Mouse (Mus musculus) E14TG2a.4 (cell line): ENCODE measurements at regions not wholly inside any gene's neighbourhood (a gene's known extent, or its start where the extent isn't known, plus 50 kb on each side); places are given as distances from the start of the nearest gene placed in this dataset.

Experiments used
- H3K27me3 ChIP-seq: 2 replicates; pipeline ENCODE4 v1.6.1; 2014; ENCODE audit warnings: low read length, control low read depth; ENCODE audit not compliant: insufficient read depth
- H3K36me3 ChIP-seq: 2 replicates; pipeline ENCODE4 v1.6.1; 2014; ENCODE audit warnings: low read length, control low read depth; ENCODE audit not compliant: insufficient read depth
- H3K4me1 ChIP-seq: replicated peaks from 2 replicates; pipeline ENCODE4 v1.6.1; 2014; ENCODE audit warnings: low read depth, low read length, control low read depth
- H3K4me3 ChIP-seq: replicated peaks from 2 replicates; pipeline ENCODE4 v1.5.1; 2014; ENCODE audit warnings: mild to moderate bottlenecking, low read length
- H3K9me3 ChIP-seq: 2 replicates; pipeline ENCODE4 v1.6.1; 2014; ENCODE audit warnings: low read length, control low read depth
- CTCF ChIP-seq: conservative IDR thresholded peaks from 2 replicates; pipeline ENCODE4 v1.5.1; 2014; ENCODE audit warnings: low read length
- NANOG ChIP-seq: IDR thresholded peaks from 2 replicates; pipeline ENCODE4 v1.6.1; 2014; ENCODE audit warnings: borderline replicate concordance, low read length, mixed read lengths
- POU5F1 ChIP-seq: IDR thresholded peaks from 2 replicates; pipeline ENCODE4 v1.6.1; 2014; ENCODE audit warnings: low read length, borderline replicate concordance

GRCm38 (mm10) chr4:94073178-94073870, 483.0 kb upstream of the Gm10306 start:
- Histone ChIP-seq H3K4me1 (no peaks in the 10 kb centered on the region), H3K36me3 (no peaks in the 10 kb centered on the region), H3K4me3 (no peak overlapping the region), H3K27me3 (no peaks in the 10 kb centered on the region), H3K9me3 (no peaks in the 10 kb centered on the region)
- TF ChIP-seq CTCF (no peak), POU5F1 (no peak), NANOG (no peak)

- TF ChIP-seq POU5F1 (no peak), CTCF (no peak), NANOG (no peak)
- no peak overlapping the region for H3K4me3 ChIP-seq
- no peaks in the 10 kb centered on the region for H3K36me3 ChIP-seq
Observed at GRCm38 (mm10) chr4:94082839-94083238, 473.5 kb upstream of the Gm10306 start.

GRCm38 (mm10) chr4:94094379-94094778, 462.0 kb upstream of the Gm10306 start:
- Histone ChIP-seq H3K36me3 (no peaks in the 10 kb centered on the region), H3K9me3 (no peaks in the 10 kb centered on the region), H3K27me3 (no peaks in the 10 kb centered on the region), H3K4me1 (no peaks in the 10 kb centered on the region), H3K4me3 (no peak overlapping the region)
- no peak for TF ChIP-seq POU5F1
- TF ChIP-seq NANOG = no peak
- no peak for TF ChIP-seq CTCF

More at GRCm38 (mm10) chr4:94082839-94083238, 473.5 kb upstream of the Gm10306 start:
- Histone ChIP-seq H3K27me3 (no peaks in the 10 kb centered on the region), H3K4me1 (no peaks in the 10 kb centered on the region), H3K9me3 (no peaks in the 10 kb centered on the region)

- no peaks in the 10 kb centered on the region for H3K27me3 ChIP-seq
- no peaks in the 10 kb centered on the region for H3K4me1 ChIP-seq
- no peaks in the 10 kb centered on the region for H3K36me3 ChIP-seq
- H3K9me3 ChIP-seq = no peaks in the 10 kb centered on the region
- H3K4me3 ChIP-seq = no peak overlapping the region
- no peak for TF ChIP-seq CTCF
- no peak for TF ChIP-seq POU5F1
- TF ChIP-seq NANOG = no peak
Observed at GRCm38 (mm10) chr4:94106941-94107340, 449.4 kb upstream of the Gm10306 start.

GRCm38 (mm10) chr4:94116881-94117280, 439.5 kb upstream of the Gm10306 start:
- Histone ChIP-seq H3K4me1 (no peaks in the 10 kb centered on the region), H3K27me3 (no peaks in the 10 kb centered on the region), H3K9me3 (no peaks in the 10 kb centered on the region), H3K36me3 (no peaks in the 10 kb centered on the region), H3K4me3 (no peak overlapping the region)
- no peak for TF ChIP-seq POU5F1
- TF ChIP-seq NANOG = no peak
- no peak for TF ChIP-seq CTCF

- peak overlapping the region; percentile 60 for H3K4me3 ChIP-seq
- H3K27me3 ChIP-seq = no peaks in the 10 kb centered on the region
- TF ChIP-seq NANOG (no peak), CTCF (peak; percentile 48)
- H3K4me1 ChIP-seq = 0 out of 2 replicates have a peak, but pooled peaks cover 3% of the 10 kb centered on the region
- H3K9me3 ChIP-seq = no peaks in the 10 kb centered on the region
- H3K36me3 ChIP-seq = no peaks in the 10 kb centered on the region
Observed at GRCm38 (mm10) chr4:94124177-94124576, 432.2 kb upstream of the Gm10306 start.

GRCm38 (mm10) chr4:94137921-94138320, 418.4 kb upstream of the Gm10306 start:
- H3K4me1 ChIP-seq = no peaks in the 10 kb centered on the region

GRCm38 (mm10) chr4:94144901-94145801, 411.2 kb upstream of the Gm10306 start:
- H3K27me3 ChIP-seq = no peaks in the 10 kb centered on the region
- H3K36me3 ChIP-seq = no peaks in the 10 kb centered on the region
- no peaks in the 10 kb centered on the region for H3K4me1 ChIP-seq
- H3K9me3 ChIP-seq = no peaks in the 10 kb centered on the region
- H3K4me3 ChIP-seq = no peak overlapping the region
- TF ChIP-seq CTCF (no peak), NANOG (no peak), POU5F1 (no peak)

More at GRCm38 (mm10) chr4:94137921-94138320, 418.4 kb upstream of the Gm10306 start:
- H3K36me3 ChIP-seq = no peaks in the 10 kb centered on the region
- no peaks in the 10 kb centered on the region for H3K9me3 ChIP-seq
- no peak overlapping the region for H3K4me3 ChIP-seq
- H3K27me3 ChIP-seq = no peaks in the 10 kb centered on the region
- TF ChIP-seq CTCF = no peak
- TF ChIP-seq NANOG = no peak
- TF ChIP-seq POU5F1 = no peak
